Mouse (Mus musculus) adrenal gland, adult (tissue): ENCODE measurements around the gene Arhgef7.

ENCODE experiments used
- DNase-seq, 2 experiments: peaks; one replicate each; pipeline ENCODE4 v3.0.0; 2022 to 2023; ENCODE audit warnings: low spot score in 1 of 2; ENCODE audit not compliant: inconsistent age in 2 of 2

Arhgef7 gene

DNA sequence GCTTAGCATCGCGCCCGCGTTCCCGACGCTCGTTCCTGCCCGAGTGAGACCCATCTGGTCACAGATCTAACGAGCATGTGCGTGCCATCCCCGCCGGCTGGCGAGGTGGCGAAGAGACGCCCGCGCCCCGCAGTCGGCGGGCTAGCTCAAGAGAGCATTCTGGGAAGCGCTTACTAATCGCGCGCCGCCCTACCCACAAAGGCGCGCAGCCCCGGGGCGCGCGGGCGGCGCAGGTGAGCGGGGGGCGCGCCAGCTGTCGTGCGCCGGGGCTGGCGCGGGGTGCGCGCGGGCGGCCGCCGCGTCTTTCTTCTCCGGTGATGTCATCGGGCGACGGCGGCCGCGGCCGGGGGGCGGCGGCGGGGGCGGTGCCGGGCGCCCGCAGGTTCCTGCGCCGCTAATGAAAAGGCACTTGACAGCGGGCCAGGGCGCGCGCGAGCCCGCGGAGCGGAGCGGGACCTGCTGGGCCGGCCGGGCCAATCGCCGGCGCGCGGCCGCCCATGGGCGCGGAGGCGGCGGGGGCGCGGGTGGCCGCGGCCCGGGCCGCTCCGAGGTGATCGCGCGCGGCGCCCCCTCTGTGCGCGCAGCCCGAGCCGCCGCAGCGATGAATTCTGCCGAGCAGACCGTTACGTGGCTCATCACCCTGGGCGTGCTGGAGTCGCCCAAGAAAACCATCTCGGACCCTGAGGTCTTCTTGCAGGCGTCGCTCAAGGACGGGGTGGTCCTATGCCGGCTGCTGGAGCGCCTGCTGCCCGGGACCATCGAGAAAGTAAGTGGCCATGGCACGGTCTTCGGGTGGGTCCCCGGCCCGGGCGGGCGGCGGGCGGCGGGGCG lies at the start of gene Arhgef7:
TSS of gene Arhgef7 (plus strand) at position 71 of the 831 bp plus-strand sequence.
- DNase-seq = peak; percentile 13 to 59

DNA sequence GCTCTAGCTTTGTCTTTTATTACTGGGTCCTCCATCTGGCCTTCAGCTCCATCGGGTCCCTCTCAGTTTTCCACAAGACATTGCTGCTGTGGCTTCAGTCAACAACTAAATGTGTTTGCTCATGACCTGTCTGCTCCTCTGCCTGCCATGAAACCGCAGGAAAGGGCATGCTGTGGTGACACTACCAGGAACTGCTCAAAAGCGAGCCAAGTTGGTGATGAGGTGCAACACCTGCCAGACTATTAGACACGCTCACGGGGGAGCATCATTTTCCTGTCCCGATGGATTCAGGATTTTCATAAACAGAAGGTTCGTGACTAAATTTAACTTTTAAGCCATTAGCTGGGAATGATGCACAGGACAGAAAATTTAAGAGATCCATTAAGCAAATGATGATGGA lies 43.0 kb upstream of the Arhgef7 start:
- DNase-seq = no peak

DNA sequence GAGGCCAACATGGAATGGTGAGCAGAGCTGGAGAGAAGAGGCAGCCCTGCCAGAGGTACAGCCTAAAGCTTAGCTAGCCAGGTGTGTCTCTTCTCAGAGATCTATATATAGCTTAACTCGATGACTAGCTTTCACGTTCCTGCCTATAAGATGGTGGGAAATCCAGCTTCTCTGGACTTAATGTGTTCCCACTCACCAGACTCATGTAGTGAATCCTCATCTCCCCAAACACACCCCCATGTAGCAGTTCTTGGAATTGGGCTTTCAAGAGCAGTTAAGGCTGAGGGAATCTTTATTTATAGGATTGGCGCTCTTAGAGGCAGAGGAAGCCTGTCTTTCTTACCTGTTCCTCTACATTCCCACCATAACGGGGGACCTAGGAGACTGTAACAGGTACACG lies 40.3 kb upstream of the Arhgef7 start:
- DNase-seq = no peak

DNA sequence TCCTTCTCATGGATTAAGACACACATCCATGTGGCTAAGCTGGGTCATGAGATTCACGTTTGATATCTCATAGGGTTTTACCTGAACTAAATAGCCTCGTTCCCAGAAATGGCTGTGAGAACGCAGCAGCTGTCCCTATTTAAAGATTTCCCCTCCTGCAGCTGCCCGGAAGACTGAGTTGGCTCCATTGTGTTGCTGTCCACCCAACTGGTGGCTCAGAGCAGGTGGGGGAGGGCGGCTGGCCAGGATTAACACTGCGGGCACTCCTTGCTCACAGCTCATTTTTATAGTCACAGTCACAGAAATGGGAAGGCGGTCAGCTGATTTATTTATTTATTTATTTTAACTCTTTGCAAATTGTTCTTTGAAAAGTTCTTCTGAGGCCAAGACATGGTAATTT lies 37.6 kb upstream of the Arhgef7 start:
- DNase-seq = no peak

DNA sequence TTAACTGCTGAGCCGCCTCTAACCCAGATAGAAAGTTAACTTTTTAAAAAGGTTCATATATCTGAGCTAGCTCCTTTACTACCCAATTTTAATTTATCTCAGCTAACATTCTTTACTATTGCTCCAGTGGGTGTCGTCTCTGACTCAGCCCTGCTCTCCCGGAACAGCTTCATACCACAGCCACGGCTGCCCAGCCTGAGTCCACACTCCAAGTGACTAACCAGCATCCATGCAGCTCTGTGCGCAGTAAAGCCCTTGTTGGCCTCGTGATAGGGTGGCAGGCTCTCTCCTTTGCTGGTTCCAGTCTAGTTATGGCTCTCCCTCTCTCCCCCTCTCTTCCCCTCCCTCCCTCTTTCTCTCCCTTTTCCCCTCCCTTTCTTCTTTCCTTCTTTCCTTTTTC lies 36.2 kb upstream of the Arhgef7 start:
- no peak for DNase-seq

DNA sequence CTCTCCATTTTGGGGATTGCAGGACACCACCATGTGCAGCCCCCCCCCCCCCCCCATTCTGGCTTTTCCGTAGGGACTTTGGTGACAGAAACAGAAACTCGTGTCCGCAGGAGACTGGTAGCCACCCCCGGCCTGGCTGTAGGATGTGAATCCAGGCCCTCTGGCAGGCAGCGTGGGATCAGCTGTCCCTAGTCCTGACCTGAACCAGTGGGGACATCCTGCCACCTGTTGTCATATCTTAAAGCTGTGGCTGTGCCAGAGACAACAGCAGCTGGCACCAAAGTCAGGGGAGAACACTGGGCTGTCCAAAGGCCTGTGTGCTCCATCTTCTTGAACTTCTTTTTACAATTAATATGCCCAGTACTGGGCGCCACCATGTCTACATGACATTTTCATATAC lies 35.8 kb upstream of the Arhgef7 start:
- no peak for DNase-seq

DNA sequence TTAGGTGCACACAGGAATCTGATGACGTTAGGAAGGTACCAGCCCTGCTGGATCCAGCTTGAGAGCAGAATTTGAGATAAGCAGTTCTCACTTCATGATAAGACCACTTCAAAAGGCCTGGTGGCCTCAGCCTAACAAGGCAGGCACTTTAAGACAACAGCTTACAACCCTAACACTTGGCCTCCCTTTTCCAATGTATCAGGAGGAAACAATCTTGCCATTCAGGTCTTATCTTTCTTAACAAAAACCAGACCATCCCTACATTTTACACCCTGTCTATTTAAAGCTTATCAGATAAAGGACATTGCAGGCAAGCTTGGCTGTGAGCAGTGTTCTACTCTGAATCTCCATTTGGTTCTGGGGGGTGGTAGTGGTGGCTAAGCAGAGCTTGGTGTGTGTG lies 35.1 kb upstream of the Arhgef7 start:
- no peak for DNase-seq

DNA sequence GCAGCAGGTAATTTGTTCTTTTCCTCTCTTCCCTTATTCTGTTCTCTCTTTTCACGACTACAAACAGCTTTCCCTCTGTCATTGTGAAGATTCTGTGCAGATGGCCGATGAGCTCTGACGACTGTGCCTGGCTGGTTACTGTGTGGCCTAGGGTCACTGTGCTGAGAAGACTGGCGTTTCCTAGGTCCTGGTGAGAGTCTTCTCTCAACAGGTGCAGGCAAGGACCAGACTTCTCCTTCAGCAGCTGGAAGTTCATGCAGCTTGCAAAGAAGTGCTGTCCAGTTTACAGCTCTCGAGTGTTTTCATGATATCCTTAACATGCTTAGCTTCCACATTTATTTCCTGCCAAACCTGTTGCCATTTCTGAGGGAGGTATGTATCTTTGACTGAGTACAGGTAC lies 33.5 kb upstream of the Arhgef7 start:
- no peak for DNase-seq

DNA sequence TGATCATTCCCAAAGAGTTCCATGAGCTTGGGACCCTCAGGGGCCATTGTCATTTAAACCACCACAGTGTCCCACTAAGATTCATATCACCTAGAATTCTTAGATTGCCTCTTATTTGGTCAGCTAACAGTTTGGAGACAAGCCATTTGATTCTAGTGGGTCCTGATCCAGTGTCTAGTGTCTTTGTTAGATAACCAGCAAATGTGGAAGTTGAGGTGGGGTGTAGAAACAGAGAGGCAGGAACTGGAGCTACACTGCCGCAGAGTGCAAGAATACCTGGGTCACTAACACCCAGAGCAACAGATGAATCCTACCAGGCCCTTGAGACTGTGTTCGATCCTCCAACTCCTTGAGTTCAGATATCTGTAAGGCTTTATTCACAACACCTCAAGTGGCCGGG lies 31.3 kb upstream of the Arhgef7 start:
- no peak for DNase-seq

DNA sequence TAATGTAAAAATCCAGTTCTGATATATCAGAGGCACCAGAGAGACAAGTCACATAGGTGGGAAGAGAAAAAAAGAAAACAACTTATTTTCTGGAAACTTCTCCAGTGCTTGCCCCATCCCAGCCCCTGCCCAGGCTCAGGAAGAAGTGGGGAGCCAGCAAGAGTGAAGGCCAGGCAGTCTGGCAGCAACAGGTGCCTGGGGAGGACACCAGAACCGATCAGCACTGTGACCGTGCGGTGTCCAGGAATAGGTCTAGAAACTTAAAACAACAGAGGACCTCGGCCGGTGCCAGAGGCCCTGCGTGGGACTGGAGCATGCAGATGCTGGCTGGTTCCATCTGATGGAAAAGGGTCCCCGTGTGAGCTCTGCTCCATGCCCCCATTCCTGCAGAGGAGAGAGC lies 30.1 kb upstream of the Arhgef7 start:
- no peak for DNase-seq

DNA sequence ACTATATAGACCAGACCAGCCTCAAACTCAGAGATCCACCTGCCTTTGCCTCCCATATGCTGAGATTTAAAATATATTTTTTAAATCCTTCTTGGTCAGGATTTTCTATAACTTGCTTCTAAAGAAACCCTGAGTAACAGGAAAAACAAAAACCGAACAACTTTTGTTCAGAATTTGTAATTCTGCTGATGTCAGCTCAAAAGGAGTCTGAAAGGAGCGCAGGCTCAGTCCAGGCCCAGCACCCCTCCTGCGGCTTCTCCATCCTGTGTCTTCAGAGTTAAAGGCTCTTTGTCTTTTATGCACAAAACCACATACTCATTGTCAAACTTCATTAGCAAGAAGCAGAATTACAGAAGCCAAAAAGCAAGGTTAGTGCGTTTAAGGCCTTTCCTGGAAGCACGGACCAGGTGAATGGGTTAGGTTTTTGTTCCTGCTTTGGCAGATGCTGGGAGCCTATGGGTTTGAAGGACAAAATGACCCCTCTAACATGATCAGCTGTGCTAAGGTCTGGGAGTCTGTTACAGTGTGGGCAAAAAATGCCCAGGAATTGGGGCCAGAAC lies 28.0 kb upstream of the Arhgef7 start:
- no peak for DNase-seq

DNA sequence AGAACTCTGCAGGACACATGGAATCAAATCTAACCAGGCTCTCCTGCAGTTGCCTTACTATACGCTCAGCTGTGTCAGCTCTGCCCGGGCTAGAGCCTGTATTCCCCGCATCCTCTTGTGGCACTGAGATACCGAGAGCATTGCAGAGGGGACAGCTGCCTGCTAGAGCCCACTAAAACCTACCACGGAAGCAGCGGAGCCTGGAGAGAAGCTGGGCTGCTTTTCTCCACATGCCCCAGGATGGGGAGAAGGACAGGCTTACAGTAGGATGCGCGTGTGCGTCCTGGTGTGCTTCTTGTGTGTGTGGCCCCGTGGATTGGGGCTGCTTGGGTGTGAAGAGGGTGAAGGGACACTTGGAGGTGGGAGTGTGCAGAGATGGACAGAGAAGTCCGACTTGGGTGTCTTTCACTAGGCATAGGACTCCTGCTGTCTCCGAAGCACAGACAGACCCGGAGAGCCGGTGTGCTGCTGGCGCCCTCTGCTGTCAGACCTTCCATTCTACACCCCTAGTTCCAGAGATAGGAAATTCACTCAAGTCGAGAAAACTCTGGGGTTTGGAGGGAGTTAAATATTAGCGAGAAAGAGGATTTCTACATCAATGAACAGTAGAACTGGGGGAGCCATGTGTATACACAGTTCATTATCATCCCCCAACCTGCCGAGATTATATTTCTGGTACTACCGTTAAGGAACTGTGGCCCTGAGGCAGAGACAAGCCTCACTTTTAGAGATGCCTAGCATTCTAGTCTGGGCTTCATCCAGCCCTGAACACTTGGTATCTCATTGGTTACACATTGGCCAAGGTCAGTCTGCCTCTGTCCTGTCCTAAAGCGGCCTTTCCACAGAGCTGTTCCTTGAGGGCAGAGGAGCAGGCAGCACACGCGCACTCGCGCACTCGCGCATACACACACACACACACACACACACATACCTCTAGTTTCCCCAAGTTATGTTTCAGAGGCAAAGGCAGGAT lies 27.2 kb upstream of the Arhgef7 start:
- peak; percentile 75 to 92 for DNase-seq

DNA sequence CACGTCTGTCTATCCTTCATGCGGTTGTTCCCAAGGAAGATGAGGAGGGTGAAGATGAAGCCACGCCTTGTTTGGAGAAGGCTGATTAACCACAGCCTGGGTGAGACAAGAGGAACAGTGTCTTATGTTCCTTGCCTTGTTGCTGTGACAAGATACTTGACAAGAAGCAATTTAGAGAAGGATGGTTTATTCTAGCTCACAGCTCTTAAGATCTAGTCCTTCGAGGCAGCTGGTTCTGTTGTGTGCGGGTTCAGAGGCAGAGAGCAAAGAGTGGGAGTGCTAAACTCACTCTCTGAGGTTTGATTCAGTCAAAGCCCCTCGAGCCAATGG lies 26.5 kb upstream of the Arhgef7 start, which contains the start of gene 1700016D06Rik:
TSS of gene 1700016D06Rik (minus strand) at position 31 of the 330 bp plus-strand sequence.
- DNase-seq = no peak

DNA sequence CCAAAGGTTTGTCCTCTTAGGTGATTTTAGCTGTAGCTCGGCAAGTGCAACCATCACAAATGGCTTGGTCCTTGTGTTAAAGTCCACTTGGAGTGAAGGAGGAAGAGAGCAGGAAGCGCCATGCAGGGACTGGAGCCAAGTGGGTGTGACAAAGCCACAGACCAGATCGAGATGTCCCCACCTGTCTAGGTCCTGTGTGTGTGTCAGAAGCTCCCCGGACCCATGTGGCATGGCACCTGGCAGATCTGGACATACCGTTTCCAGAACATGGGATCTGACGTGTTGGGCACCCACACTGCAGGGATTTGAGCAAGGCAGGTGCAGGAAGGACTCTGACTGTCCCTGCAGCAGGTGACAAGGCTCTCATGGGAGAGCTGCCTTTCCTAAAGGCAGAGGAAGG lies 26.1 kb upstream of the Arhgef7 start:
- DNase-seq = no peak

DNA sequence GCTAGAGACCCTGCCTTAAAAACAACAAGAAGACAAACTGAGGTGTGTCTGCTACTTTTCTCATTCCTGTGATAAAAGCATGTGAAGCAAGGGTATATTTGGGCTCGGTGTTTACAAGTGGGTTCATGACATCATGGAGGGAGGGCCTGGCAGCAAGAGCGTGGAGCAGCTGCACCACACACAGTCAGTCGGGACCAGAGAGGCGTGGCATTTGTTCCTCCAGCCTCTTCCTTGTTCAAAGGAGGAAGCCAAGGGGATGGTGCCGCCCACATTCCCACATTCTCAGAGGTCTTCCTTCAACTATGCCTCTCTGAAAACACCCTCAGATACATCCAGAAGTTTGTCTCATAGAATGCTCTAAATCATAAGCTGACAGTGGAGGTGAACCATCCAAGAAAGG lies 23.7 kb upstream of the Arhgef7 start:
- DNase-seq = no peak

DNA sequence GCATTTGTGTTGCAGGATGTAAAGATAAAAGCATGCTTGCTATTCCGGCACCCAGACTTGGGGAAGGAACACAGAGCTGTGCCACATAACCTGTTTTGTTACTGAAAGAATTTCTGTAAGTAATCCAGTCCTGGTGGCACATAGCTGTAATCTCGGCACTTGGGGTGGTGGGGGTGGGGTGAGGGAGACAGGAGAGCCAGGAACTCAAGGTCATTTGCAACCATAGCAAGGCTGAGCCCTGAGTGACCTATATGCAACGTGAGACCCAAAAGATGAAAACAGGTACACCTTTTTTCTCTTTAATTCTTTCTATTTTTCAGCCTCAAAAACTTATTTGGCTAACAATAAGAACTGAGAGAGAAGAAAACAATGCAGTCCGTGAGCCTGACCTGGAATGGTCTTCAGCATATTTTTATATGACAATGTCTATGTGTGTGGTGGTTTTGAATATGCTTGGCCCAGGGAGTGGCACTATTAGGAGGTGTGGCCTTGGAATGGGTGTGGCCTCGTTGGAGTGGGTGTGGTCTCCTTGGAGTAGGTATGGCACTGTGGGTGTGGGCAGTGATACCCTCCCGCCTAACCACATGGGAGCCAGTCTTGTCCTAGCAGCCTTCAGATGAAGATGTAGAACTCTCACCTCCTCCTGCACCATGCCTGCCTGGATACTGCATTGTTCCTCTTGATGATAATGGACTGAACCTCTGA lies 22.7 kb upstream of the Arhgef7 start:
- no peak for DNase-seq

DNA sequence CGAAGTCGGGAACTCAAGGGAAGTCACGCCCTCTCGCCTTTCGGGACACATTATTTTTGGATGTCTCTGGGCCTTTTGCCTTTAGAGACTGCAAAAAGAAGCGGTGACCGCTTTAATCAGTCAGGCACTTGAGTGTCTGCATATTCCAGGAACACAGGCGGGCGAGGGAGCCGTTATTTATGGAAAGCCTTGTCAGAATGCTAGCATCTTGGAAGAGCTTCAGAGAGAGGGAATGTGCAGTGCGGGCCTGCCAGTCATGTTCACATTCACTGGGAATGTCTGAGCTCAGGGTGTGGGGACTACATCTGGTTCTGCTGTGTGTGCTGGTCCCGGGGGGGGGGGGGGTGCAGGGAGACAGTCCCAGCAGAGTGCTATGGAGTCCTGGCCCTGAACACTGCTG lies 21.7 kb upstream of the Arhgef7 start:
- DNase-seq = peak; percentile 12 to 49

DNA sequence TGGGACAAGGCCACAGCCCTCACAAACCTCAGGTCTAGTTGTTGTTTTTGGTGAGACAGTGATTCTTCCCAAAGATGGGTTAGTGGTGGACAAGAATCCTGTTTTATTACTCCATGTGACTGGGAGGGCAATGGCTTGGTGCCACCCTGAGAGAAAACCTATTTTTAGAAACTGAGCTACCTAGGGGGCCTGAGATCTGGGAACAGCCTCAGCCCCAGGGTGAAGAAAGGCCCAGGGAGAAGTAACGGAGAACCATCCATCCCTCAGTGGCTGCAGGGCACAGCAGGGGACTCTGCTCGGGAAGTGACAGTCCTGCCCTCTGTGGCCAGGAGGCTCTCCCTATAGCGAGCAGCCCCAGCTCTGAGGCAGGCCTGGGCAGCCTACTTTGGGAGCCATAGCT lies 19.8 kb upstream of the Arhgef7 start:
- DNase-seq = no peak

DNA sequence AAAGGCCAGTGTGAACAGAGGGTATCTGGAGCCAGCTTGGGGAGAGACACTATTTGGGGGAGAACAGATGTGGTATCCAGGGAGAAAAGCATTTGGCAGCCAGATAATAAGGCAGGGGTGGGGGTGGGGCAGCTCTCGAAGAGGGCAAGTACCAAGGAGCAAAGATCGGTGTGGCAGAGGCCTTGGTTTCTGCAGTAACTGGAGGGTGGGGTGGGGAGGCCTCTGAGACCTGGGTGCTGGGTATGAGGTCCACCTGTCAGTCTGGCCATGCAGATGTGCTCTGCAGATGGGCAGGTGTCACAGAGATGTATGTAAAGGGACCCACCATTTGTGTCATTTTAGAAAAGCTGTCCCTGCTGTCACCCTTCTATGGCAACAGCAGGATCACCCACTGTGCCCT lies 18.7 kb upstream of the Arhgef7 start:
- DNase-seq = no peak

DNA sequence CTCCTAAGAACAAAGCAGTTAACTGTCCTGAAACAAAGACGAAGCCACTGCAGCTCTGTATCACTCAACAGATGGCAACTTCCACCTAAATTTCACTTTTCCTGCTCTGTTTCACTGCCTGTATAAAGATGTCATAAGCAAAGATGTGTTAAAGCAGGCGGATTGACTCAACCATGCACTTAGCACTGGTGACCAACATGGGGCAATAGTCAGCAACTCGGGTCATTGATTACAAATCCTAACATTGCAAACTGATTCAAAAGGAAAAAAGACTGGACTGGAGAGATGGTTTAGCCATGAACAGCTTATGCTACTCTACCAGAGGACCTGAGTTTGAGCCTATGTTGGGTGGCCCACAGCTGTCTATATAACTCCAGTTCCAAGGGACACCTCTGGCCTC lies 18.0 kb upstream of the Arhgef7 start:
- DNase-seq = no peak

DNA sequence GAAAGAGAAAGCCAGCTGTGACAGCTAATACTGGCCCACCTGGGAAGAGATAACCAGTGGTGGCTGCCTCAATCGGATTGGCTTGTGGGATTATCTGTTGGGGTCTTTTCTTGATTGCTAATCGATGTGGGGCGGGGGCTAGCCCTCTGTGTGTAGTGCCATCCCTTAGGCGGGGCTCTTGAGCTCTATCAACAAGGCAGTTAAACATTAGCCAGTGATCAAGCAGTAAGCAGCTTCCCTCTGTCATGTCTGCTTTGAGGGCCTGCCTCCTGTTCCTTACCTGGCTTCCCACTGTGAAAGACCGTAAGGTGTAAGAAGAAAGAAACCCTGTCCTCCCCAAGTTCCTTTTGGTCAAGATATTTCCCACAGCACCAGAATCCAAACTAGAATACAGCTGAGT lies 17.1 kb upstream of the Arhgef7 start:
- DNase-seq = no peak
